Comparison of ENCODE assay signal across 25 mouse cellular contexts in the genomic region with DNA sequence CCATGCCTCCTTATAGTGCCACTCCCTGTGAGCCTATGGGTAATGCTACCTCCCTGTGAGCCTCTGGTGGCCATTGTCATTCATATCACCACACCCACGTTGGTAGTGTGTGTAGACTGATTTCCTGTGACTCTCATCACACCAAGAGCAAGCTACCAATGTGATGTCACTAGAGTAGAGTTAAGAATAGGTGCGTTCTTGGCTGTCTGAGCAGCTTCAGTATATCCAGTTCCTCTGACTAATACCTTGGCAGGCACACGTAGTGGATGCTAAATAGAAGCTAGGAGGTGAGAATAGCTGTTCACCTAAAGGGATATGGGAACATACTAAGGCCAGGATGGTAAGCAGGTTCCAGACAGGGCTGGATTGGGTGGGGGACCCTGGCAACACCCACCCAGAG.
DNase-seq lines count a peak whose midpoint lies in the region; ATAC-seq and TF ChIP-seq lines count a peak whose summit lies in the region.
"Had no signal": no experiment of that assay in that cellular context is flagged by ENCODE, and none has a peak within 500 bp of the region (broad histone marks: within the 10 kb centered on the region; RNA-seq: fewer than 3 reads in every experiment).

No protein-coding gene starts in this region.

- DNase-seq in forebrain, embryonic 11.5 days (ENCODE audit: low spot score), result no peak
- DNase-seq in layer of hippocampus, adult 2 months (ENCODE audit: low spot score in 2 of 2), result no peak
- DNase-seq in layer of hippocampus, adult 9-11 months, result no peak
- DNase-seq in R1 (ENCODE audit: low read depth, low spot score), result peak; percentile 35
- DNase-seq in liver, result no peak
- DNase-seq: adrenal gland, adult 2 months; adrenal gland, postnatal 14 days; B cell, adult 2 months; cerebellum, adult 11-12 months; cerebellum, adult 8-10 months; cerebellum, postnatal 10 days; gastrocnemius, postnatal 25 days; heart, adult 18-20 months; heart, postnatal 10 days; heart, postnatal 36 days; kidney, adult 18-20 months had no signal

- H3K4me3 ChIP-seq in forebrain, embryonic 16.5 days (replicated peaks; ENCODE audit: low read length), result no peak overlapping the region
- no peak overlapping the region for H3K4me3 ChIP-seq in forebrain, embryonic 11.5 days (ENCODE audit: low read depth, low read length)
- no peak overlapping the region for H3K4me3 ChIP-seq in layer of hippocampus, adult 2 months
- H3K4me3 ChIP-seq in olfactory bulb, adult 2 months (ENCODE audit: insufficient read depth, low read depth, low read length), result no peak overlapping the region
- H3K4me3 ChIP-seq: forebrain, embryonic 10.5 days; heart, embryonic 12.5 days; heart, embryonic 15.5 days had no signal

- H3K9ac ChIP-seq in forebrain, embryonic 16.5 days (replicated peaks; ENCODE audit: low read depth, low read length), result no peak overlapping the region
- H3K9ac ChIP-seq in forebrain, embryonic 11.5 days (ENCODE audit: low read length), result no peak overlapping the region
- H3K9ac ChIP-seq: heart, embryonic 12.5 days; heart, embryonic 15.5 days; hindbrain, embryonic 14.5 days had no signal

- TF ChIP-seq POLR2A in olfactory bulb, adult 2 months (IDR thresholded peaks at IDR 0.05; ENCODE audit: insufficient read depth, low read depth, low read length), result no peak

- H3K36me3 ChIP-seq in forebrain, embryonic 16.5 days (ENCODE audit: control insufficient read depth, insufficient read depth), result no peaks in the 10 kb centered on the region
- H3K36me3 ChIP-seq in forebrain, embryonic 11.5 days (ENCODE audit: control insufficient read depth, insufficient read depth, low read length), result no peaks in the 10 kb centered on the region
- H3K36me3 ChIP-seq: forebrain, embryonic 10.5 days; heart, embryonic 12.5 days; heart, embryonic 15.5 days had no signal

- ATAC-seq in forebrain, embryonic 16.5 days, result no peak
- no peak for ATAC-seq in forebrain, embryonic 11.5 days (replicated peaks; ENCODE audit: low FRiP score)
- ATAC-seq: hindbrain, postnatal 0 days; inflammation-experienced regulatory T-cells, adult 6 months; intestine, embryonic 16.5 days had no signal

- no peaks in the 10 kb centered on the region for H3K9me3 ChIP-seq in forebrain, embryonic 16.5 days (ENCODE audit: control insufficient read depth, low read length)
- no peaks in the 10 kb centered on the region for H3K9me3 ChIP-seq in forebrain, embryonic 11.5 days (ENCODE audit: control insufficient read depth, low read length)
- H3K9me3 ChIP-seq: forebrain, embryonic 10.5 days; heart, embryonic 12.5 days; heart, embryonic 15.5 days had no signal

- peak overlapping the region; percentile 33 for H3K27ac ChIP-seq in forebrain, embryonic 16.5 days (ENCODE audit: low read length)
- H3K27ac ChIP-seq in forebrain, embryonic 11.5 days (ENCODE audit: low read depth, low read length), result no peak overlapping the region
- peak overlapping the region; percentile 87 for H3K27ac ChIP-seq in layer of hippocampus, adult 2 months
- 0 out of 2 replicates have a peak overlapping the region, but pooled peaks have one; percentile 17 for H3K27ac ChIP-seq in olfactory bulb, adult 2 months (ENCODE audit: insufficient read depth, low read depth, low read length)
- H3K27ac ChIP-seq: forebrain, embryonic 10.5 days; heart, embryonic 15.5 days; hindbrain, embryonic 14.5 days; hindbrain, postnatal 0 days had no signal

- TF ChIP-seq CTCF in layer of hippocampus, adult 2 months (conservative IDR thresholded peaks at IDR 0.05), result no peak
- TF ChIP-seq CTCF in olfactory bulb, adult 2 months (IDR thresholded peaks at IDR 0.05; ENCODE audit: insufficient read depth, low read depth, low read length), result no peak

- WGBS in forebrain, embryonic 16.5 days, result 61% methylated on average over 3 of the region's 3 CpGs
- WGBS in forebrain, embryonic 11.5 days, result 73% methylated on average over 3 of the region's 3 CpGs
- 64% methylated on average over 3 of the region's 3 CpGs for WGBS in olfactory bulb, adult 2 months

- H3K4me1 ChIP-seq in forebrain, embryonic 16.5 days (replicated peaks; ENCODE audit: control insufficient read depth, insufficient read depth, low read length), result peaks cover 18% of the 10 kb centered on the region
- peaks cover 4% of the 10 kb centered on the region; the same call in 1 of the 2 replicates for H3K4me1 ChIP-seq in forebrain, embryonic 11.5 days (replicated peaks; ENCODE audit: control insufficient read depth, insufficient read depth, low read length)
- peaks cover 34% of the 10 kb centered on the region for H3K4me1 ChIP-seq in olfactory bulb, adult 2 months (ENCODE audit: control insufficient read depth, insufficient read depth, low read length)

- no peaks in the 10 kb centered on the region for H3K27me3 ChIP-seq in forebrain, embryonic 16.5 days (replicated peaks; ENCODE audit: control insufficient read depth, insufficient read depth, low read length)
- no peaks in the 10 kb centered on the region for H3K27me3 ChIP-seq in forebrain, embryonic 11.5 days (ENCODE audit: control insufficient read depth, insufficient read depth, low read length)
- H3K27me3 ChIP-seq: heart, embryonic 12.5 days; heart, embryonic 15.5 days had no signal

- no peak overlapping the region for H3K4me2 ChIP-seq in forebrain, embryonic 16.5 days (ENCODE audit: low read length)
- H3K4me2 ChIP-seq in forebrain, embryonic 11.5 days (ENCODE audit: low read depth, low read length, severe bottlenecking), result no peak overlapping the region
- H3K4me2 ChIP-seq: heart, embryonic 12.5 days; heart, embryonic 15.5 days; hindbrain, embryonic 14.5 days had no signal
